Mouse (Mus musculus) limb, embryonic 14.5 days (tissue): ENCODE results near the gene Tmem39b. TPM values are rescaled to one million over a fixed set of nuclear protein-coding genes. Genes with fewer than 3 reads are reported as not detected.
"Not testable (repeated sequence)": the region's sequence is repeated elsewhere in the genome, so short reads cannot be mapped to it uniquely, and the experiment has no call there.

Experiments used
- ATAC-seq: fragments of 200-750 bp; cut with Nextera tagmentation; 2 replicates; pipeline ENCODE4 v1.8.0; 2017; ENCODE audit warnings: low read depth, moderate number of reproducible peaks, moderate TSS enrichment; ENCODE audit not compliant: low FRiP score
- DNase-seq: peaks from one replicate; pipeline ENCODE4 v3.0.0-alpha.2; 2015; ENCODE audit warnings: low spot score
- H3K27ac ChIP-seq: fragments of 300-500 bp; sonication (generic); replicated peaks from 2 replicates; pipeline ENCODE4 v1.5.1; 2014; ENCODE audit warnings: low read depth, mild to moderate bottlenecking, low read length, moderate library complexity, mixed read lengths
- H3K27me3 ChIP-seq: fragments of 300-500 bp; sonication (generic); 2 replicates; pipeline ENCODE4 v1.6.1; 2014; ENCODE audit warnings: low read length, mixed read lengths; ENCODE audit not compliant: control insufficient read depth, insufficient read depth
- H3K36me3 ChIP-seq: fragments of 300-500 bp; sonication (generic); 2 replicates; pipeline ENCODE4 v1.6.1; 2014; ENCODE audit warnings: mild to moderate bottlenecking, low read length, moderate library complexity, mixed read lengths; ENCODE audit not compliant: control insufficient read depth, insufficient read depth
- H3K4me1 ChIP-seq: fragments of 300-500 bp; sonication (generic); 2 replicates; pipeline ENCODE4 v1.6.1; 2014; ENCODE audit warnings: antibody characterized with exemption, low read length, mixed read lengths; ENCODE audit not compliant: control insufficient read depth, insufficient read depth
- H3K4me2 ChIP-seq: fragments of 300-500 bp; sonication (generic); replicated peaks from 2 replicates; pipeline ENCODE4 v1.6.1; 2014; ENCODE audit warnings: low read depth, mild to moderate bottlenecking, low read length, moderate library complexity; ENCODE audit not compliant: severe bottlenecking
- H3K4me3 ChIP-seq: fragments of 300-500 bp; sonication (generic); replicated peaks from 2 replicates; pipeline ENCODE4 v1.5.1; 2014; ENCODE audit warnings: low read length
- H3K9ac ChIP-seq: fragments of 300-500 bp; sonication (generic); 2 replicates; pipeline ENCODE4 v1.6.1; 2014; ENCODE audit warnings: mild to moderate bottlenecking, low read depth, low read length, moderate library complexity; ENCODE audit not compliant: severe bottlenecking
- H3K9me3 ChIP-seq: fragments of 300-500 bp; sonication (generic); 2 replicates; pipeline ENCODE4 v1.6.1; 2016; ENCODE audit warnings: low read length; ENCODE audit not compliant: control insufficient read depth
- POLR2A ChIP-seq: fragments of 200-500 bp; IDR thresholded peaks from 2 replicates; pipeline ENCODE4 v1.8.0; 2012; ENCODE audit warnings: inconsistent platforms, mild to moderate bottlenecking, moderate library complexity, borderline replicate concordance; ENCODE audit not compliant: insufficient read depth, insufficient read length; ENCODE audit errors: extremely low read depth
- WGBS: fragments of 180-500 bp; shearing (Covaris S2); extraction: QIAGEN DNeasy Blood & Tissue Kit; methylation state at CpG from one replicate; pipeline ENCODE4 v1.1.7; 2014; 5-methylcytosine and 5-hydroxymethylcytosine counted together
- polyA plus RNA-seq, 2 experiments: library from polyadenylated mRNA; depleted of rRNA in 1 of 2; stranded (reverse) in 1 of 2; unstranded in 1 of 2; fragments of >200 nt; fragmentation: Nextera tagmentation in 1 of 2; extraction: Ambion mirVana in 1 of 2; gene quantifications; 2 replicates each; pipeline versions ENCODE4 v1.2.1 to v1.2.3; 2012 to 2014

The Tmem39b gene
- polyA plus RNA-seq, 2 experiments, result 24.1 to 49.1 TPM

DNA sequence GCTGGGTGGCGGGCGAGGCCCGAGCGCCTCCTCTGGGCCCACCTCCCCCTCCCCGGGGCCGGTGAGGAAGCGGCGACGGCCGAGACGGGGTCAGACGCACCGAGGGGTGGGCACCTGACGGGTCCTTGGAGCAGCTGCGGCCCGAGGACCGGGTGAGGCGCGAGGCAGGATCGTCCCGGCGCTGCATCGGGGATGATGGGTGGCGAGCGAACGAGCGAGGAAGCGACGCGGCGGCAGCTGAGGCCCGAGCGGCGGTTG is 45.3 kb upstream of the Tmem39b start:
- DNase-seq (no peak), ATAC-seq (peak; percentile 37)
- Histone ChIP-seq H3K27ac (peak overlapping the region; percentile 94), H3K36me3 (peaks cover 11% of the 10 kb centered on the region), H3K9ac (peak overlapping the region; percentile 99), H3K4me2 (peak overlapping the region; percentile 71), H3K4me3 (peak overlapping the region; percentile 99), H3K4me1 (peaks cover 22% of the 10 kb centered on the region), H3K27me3 (no peaks in the 10 kb centered on the region), H3K9me3 (no peaks in the 10 kb centered on the region)
- WGBS, result 0% methylated on average over 10 of the region's 34 CpGs
- 0 out of 2 replicates have a peak, but pooled peaks have one; percentile 29 for TF ChIP-seq POLR2A

DNA sequence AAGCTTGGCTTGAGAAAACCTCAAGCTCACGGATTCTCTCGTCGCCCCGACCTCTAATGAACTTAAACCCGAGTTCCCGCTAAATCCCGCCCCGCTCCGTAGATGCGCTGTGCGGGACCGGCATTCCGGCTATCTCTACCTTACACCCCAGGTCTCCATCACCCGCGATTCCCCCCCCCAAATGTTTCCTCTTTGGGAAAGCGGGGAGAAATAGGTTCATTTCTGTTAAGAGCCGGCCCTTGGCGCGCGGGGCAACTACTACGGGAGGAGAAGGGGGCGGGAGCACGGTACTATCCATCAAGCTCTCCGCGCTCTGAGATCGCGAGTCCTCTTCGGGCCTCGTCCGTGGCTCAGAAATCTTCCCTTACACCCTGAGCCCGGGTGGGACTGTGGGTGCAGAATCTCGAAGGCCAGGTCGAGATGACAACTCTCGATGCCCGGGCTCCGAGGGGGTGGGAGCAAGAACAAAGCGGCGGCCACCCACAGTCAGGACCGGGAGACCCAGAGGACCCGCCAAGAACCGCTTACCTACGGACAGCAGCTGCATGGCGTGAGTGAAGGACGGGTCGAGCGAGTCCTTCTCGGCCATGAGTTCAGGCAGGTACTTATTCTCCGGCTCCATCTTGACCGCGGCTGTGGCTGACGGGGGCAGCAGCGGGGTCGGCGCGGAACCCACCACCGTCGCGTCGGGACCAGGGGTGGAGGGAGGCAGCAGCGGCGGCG is 44.8 kb upstream of the Tmem39b start:
- H3K36me3 ChIP-seq, result peaks cover 13% of the 10 kb centered on the region
- under 1% methylated on average over 53 of the region's 62 CpGs for WGBS
- H3K4me2 ChIP-seq, result peak overlapping the region; percentile 71
- DNase-seq, result peak; percentile 44
- H3K27me3 ChIP-seq, result no peaks in the 10 kb centered on the region
- no peak for TF ChIP-seq POLR2A
- peak overlapping the region; percentile 99 for H3K9ac ChIP-seq
- H3K4me3 ChIP-seq, result peak overlapping the region; percentile 99
- H3K9me3 ChIP-seq, result no peaks in the 10 kb centered on the region
- no peak; the same call in 1 of the 2 replicates for ATAC-seq
- peaks cover 23% of the 10 kb centered on the region for H3K4me1 ChIP-seq
- peak overlapping the region; percentile 94 for H3K27ac ChIP-seq

- no peak for DNase-seq
- ATAC-seq, result no peak
- TF ChIP-seq POLR2A, result no peak
- 71% methylated on average over 4 of the region's 4 CpGs for WGBS
- Histone ChIP-seq H3K27me3 (no peaks in the 10 kb centered on the region), H3K36me3 (peaks cover 23% of the 10 kb centered on the region), H3K4me1 (peaks cover 27% of the 10 kb centered on the region), H3K9ac (no peak overlapping the region), H3K4me2 (peak overlapping the region; percentile 71), H3K4me3 (peak overlapping the region; percentile 5), H3K27ac (no peak overlapping the region; the same call in 1 of the 2 replicates), H3K9me3 (no peaks in the 10 kb centered on the region)
These were observed 42.5 kb upstream of the Tmem39b start for GRCm38 (mm10) chr4:129739111-129739645.

- 60% methylated on average over 1 of the region's 1 CpGs for WGBS
- ATAC-seq (no peak), DNase-seq (no peak)
- no peak for TF ChIP-seq POLR2A
- H3K36me3 ChIP-seq, result peaks cover 26% of the 10 kb centered on the region
- peaks cover 21% of the 10 kb centered on the region for H3K4me1 ChIP-seq
- H3K9me3 ChIP-seq, result no peaks in the 10 kb centered on the region
- H3K4me2 ChIP-seq, result no peak overlapping the region
- H3K27me3 ChIP-seq, result no peaks in the 10 kb centered on the region
- no peak overlapping the region for H3K4me3 ChIP-seq
- no peak overlapping the region for H3K27ac ChIP-seq
- no peak overlapping the region for H3K9ac ChIP-seq
These were observed 39.5 kb upstream of the Tmem39b start for GRCm38 (mm10) chr4:129736173-129736572.

- not testable (repeated sequence) for H3K27ac ChIP-seq, H3K4me2 ChIP-seq, DNase-seq, H3K9me3 ChIP-seq, H3K9ac ChIP-seq, ATAC-seq, H3K27me3 ChIP-seq, H3K4me3 ChIP-seq
- Histone ChIP-seq H3K4me1 (peaks cover 21% of the 10 kb centered on the region), H3K36me3 (peaks cover 31% of the 10 kb centered on the region)
- 93% methylated on average over 4 of the region's 4 CpGs for WGBS
These were observed 38.8 kb upstream of the Tmem39b start for GRCm38 (mm10) chr4:129735485-129735884.

GRCm38 (mm10) chr4:129731423-129731822 is 34.8 kb upstream of the Tmem39b start:
- ATAC-seq (no peak), DNase-seq (no peak)
- Histone ChIP-seq H3K9ac (no peak overlapping the region), H3K27me3 (no peaks in the 10 kb centered on the region), H3K4me1 (peaks cover 3% of the 10 kb centered on the region), H3K4me3 (no peak overlapping the region), H3K36me3 (peaks cover 55% of the 10 kb centered on the region), H3K4me2 (no peak overlapping the region), H3K9me3 (no peaks in the 10 kb centered on the region), H3K27ac (no peak overlapping the region)
- 89% methylated on average over 5 of the region's 5 CpGs for WGBS
- no peak for TF ChIP-seq POLR2A
